Mouse (Mus musculus): ENCODE results near the gene Gpc5.

Gene Gpc5

DNA sequence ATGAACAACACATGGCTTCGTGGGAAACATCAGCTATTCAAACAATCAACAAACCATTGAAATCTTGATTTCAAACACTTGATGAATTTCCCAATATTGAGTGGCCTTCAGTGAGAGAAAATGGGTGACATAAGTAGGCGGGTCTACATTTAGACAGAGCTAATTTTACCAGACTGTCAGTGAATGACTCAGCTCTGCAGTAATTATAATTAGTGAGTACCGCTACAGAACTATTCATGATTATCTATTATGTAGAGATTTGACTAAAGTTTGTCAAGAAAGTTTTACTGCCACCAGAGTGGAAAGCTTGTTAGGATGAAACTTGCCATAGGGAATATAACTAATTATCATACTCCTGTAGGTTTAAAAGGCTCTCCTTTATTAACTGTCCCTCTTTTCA is 1323.5 kb downstream of the Gpc5 start:
- no peak for DNase-seq

DNA sequence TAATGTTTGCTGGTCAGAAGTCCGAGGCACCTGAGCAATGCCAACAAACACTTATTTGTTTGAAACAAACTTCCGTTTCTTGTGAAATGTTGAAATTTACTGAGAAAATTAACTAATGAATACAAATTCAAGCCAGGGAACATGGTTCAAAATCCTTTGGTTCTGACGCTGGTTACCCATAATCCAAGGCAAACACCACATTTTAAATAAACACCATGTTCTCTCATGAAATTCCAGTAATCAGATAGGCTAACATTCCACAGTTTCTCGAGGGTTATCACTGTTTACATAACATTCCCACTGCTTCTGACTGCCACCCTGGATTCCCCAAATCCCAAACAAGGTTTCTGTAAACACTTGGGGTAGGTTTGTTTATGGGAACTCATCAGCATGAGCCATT is 1356.2 kb downstream of the Gpc5 start:
- DNase-seq: no peak

DNA sequence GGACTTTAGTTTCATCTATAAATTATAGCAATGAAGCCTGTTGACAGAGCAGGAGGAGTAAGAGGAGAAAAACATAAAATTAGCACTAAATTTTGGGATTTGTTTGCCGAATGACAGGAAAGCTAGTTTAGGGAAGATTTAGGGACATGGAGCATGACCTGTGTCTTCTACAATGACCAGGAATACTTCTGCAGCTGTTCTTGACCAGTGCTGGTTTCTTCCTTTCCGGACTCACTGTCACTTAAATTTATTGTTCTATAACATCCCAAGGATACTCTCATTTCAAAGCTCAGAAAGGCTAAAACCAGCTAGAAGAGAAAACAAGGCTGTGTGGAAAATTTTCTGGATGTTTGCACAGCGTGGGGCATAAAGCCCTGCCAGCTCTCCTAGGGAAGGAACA is 1361.3 kb downstream of the Gpc5 start:
- DNase-seq: no peak

DNA sequence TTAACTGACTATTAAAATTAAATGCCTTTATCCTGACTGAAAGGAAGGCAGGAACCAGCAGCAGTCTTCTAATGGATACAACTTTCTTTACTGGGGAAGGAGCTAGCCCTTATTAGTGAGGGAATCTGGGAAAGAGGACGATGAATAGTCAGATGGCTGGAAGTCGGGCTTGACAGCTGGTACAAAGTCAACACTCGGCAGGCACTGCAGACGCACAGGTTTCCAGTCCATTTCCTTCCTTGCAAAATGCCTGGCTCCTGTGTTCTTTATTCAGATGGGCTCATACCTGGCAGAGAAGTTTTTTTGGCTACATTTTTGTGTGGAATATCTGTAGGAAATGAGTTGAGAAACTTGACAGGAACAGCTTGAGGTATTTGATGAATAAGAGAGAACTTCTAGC is 1364.2 kb downstream of the Gpc5 start:
- no peak for DNase-seq

DNA sequence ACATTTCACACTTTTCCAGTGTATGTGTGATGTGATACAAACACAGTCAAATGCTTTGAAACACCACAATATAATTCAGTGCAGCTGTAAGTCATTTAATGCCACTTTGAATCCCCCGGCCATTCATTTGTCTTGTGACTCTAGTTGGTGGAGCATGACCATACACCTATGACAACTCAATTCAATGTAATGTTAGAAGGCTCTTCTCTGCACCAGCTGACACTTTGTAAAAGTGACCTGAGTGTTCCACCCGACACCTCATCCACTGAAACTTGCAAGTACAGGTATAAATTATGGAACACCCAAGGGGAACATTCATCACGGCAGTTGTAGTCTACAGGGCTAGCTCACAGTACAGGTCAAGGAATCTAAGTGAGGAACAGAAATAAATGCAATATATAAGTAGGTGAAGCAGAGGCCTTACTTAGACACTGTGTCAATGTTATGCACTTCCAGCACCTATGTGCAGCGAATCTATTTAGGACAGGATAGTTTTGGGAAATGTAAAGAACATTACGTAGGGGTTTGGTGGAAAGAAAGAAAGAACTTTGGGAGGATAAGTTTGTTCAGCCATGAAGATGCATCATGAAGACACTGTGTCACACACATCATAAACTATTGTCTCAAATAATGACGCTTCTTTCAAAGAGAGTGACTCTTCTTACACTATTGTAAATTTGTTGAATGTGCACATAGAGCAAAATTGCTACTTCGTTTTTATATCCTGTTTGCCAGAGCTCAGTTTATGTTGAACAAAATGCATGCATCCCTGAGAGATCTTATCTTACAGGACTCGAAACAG is 1381.6 kb downstream of the Gpc5 start:
- DNase-seq: no peak

DNA sequence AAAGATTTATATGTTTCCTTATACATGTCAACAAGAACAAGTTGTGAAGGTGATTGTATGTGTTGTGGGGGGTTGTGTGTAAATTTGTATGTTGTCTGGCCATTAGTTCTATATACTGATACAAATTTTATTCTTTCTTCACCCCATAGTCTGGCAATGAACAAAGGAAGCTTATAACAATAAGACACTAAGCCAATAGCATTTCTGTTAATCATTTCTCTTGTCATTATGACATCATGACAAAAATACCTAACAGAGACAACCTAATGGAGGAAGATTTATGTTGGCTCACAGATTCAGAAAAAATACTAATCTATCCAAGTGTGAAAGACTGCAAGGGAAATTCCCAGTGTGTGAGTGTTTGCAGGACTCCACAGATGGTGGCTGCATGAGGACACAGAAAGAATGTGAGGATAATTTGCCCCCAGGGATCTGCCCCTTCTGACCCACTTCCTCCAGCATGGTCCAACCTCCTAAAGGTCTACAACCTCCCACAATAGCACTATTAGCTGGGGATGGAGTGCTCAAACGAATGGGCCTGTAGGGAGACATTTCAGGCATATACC is 1402.4 kb downstream of the Gpc5 start:
- DNase-seq: no peak

DNA sequence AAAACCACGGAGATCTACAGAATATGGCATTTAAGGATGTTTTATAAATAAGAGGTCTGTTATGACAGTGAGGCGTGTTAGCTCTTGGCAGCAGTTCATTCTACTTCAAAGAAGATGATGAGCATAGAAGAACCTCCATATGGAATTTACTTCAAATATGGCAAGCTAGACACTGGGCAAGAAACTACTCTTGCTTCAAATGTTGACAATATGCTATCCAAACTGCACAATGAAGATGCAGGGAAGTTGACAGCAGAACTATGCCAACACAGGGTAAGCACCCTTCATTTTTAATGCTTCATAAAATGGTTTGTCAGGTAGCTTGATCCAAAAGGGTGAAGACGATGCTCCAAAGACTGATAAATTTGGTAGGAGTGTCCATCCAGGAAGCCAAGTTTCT is 1446.2 kb downstream of the Gpc5 start:
- no peak for DNase-seq

DNA sequence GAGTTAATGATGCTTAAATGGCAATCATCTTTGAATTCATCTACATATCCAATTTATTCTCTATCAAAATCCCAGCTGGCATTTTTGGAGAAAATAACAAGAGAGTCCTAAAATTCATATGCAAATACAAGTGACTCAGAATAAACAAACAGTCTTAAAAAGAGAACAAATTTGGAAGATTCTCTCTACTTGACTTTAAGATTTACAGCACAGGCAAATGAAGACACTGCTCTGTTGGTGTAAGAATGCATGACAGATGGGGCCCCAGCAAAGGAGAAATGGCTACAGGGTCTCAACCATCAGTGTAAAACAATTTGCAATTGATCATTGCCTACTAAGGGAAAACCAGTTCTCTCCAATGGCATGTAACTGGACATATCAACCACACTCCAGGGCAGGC is 1451.7 kb downstream of the Gpc5 start:
- no peak for DNase-seq

DNA sequence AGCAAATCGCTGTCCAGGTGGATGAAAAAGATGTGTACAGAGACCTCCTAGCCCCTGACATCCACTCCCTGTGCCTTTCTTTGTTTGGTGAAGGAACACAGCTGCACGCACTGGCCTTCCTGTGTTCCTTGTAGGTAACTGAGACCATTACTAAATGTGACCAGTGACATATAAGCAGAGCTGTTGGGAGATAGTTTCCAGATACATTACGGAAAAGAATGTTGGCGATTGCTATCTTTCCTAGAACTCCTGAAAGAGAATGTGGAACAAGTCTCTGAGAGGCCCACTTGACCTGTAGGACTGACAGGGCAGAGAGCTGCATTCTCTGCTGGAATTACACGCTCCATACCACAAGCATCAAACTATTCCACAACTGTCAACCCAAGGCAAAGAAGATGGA is 1459.4 kb downstream of the Gpc5 start:
- no peak for DNase-seq

DNA sequence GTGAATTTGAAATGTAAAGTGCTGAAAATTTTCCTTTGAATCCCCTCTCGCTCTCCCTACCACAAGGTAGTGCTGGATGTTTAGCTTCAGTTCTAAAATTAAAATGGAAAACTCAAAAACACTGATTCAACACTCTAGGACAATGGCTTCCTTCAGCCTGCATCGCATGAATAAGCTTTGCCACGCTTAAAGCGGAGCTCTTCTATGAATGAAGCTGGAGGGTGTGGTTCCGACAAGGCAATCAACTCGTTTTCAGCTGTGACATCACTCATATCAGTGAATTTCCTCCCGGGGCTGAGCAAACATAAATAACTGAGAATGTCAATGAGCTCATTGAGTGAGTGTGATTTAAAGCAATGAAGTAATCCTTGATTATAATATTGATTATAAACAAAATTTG is 1461.3 kb downstream of the Gpc5 start:
- DNase-seq: no peak

DNA sequence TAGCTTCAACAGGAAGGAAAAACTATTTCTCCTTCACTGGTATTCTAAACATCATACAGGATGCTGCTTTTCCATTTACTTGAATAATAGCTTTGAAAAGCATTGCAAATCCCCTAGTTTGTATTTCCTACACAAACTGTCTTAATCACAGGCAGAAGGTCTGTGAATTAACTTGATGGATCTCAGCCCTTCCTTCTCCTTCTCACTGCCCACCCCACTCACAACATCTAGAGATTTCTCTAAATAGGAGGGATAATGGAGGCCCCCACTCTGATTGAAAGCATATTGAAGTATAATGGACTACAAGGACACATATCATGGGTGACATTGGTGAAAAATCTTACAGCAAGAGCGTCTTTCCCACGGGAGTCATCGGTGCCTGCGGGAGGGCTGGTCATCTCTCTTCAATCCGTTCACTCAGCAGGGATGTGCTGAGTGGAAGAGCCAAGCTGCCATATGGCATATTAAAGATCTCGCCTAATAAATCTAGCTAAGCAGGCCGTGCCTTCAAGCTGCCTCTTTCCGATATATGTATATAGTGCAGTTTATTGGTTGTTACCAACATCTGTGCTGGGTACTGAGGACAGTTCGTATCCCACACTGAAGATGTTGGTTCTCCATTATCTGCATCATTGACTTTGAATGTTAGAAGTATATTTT is 1466.3 kb downstream of the Gpc5 start:
- DNase-seq: no peak

DNA sequence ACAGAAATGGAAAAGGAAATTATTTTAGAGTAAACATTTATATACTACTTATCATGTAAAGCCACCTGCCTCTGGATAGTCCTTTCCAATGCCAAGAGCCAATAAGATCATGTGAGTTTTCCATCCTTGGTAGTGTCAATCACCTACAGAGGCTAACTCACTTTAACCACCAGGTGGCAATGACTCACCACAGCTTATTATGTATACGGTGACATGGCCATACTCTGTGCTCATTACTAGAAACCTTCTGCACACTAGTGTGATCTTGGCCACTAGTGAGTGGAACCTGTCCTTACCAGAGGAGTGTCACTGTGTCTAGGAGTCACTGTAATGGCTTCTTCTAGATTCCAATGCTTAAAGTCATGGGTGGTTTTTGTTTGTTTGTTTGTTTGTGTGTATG is 1468.0 kb downstream of the Gpc5 start:
- no peak for DNase-seq
